Mouse (Mus musculus) C2C12 (cell line): ENCODE measurements around the gene Tph1. TPM values are rescaled to one million over a fixed set of nuclear protein-coding genes. Genes with fewer than 3 reads are reported as not detected.

Experiments used
- H3K27me3 ChIP-seq: one replicate; pipeline ENCODE4 v1.6.1; 2011; ENCODE audit not compliant: control insufficient read depth, insufficient read depth, insufficient read length
- H3K36me3 ChIP-seq: one replicate; pipeline ENCODE4 v1.6.1; 2011; ENCODE audit not compliant: control insufficient read depth, insufficient read depth
- H3K4me3 ChIP-seq: one replicate; pipeline ENCODE4 v1.5.1; 2011; ENCODE audit warnings: mild to moderate bottlenecking, control low read depth; ENCODE audit not compliant: poor library complexity, insufficient read depth, severe bottlenecking
- H3K79me2 ChIP-seq: one replicate; pipeline ENCODE4 v1.6.1; 2011; ENCODE audit not compliant: control insufficient read depth, insufficient read depth
- H3K79me3 ChIP-seq: one replicate; pipeline ENCODE4 v1.6.1; 2011; ENCODE audit warnings: low read depth, control low read depth
- H3ac ChIP-seq: one replicate; pipeline ENCODE3; 2011; ENCODE audit warnings: low read depth; ENCODE audit not compliant: control insufficient read depth, insufficient read length
- CEBPB ChIP-seq: IDR thresholded peaks from one replicate; pipeline ENCODE4 v1.6.1; 2011; ENCODE audit warnings: low read depth, mild to moderate bottlenecking, control low read depth, moderate library complexity
- CTCF ChIP-seq: IDR thresholded peaks from one replicate; pipeline ENCODE4 v1.5.1; 2011; ENCODE audit not compliant: control insufficient read depth, insufficient read depth, insufficient read length
- FOSL1 ChIP-seq: IDR thresholded peaks from one replicate; pipeline ENCODE4 v1.8.0; 2011; ENCODE audit warnings: mild to moderate bottlenecking, low read length; ENCODE audit not compliant: poor library complexity, insufficient read depth, severe bottlenecking
- MAX ChIP-seq: IDR thresholded peaks from one replicate; pipeline ENCODE4 v1.6.1; 2011; ENCODE audit warnings: mild to moderate bottlenecking, control low read depth
- MYOD1 ChIP-seq: IDR thresholded peaks from one replicate; pipeline ENCODE4 v1.6.1; 2011; ENCODE audit warnings: low read depth; ENCODE audit not compliant: control insufficient read depth, insufficient read length
- MYOG ChIP-seq: IDR thresholded peaks from one replicate; pipeline ENCODE4 v1.6.1; 2011; ENCODE audit not compliant: control insufficient read depth, insufficient read length; ENCODE audit errors: extremely low read depth
- USF1 ChIP-seq: IDR thresholded peaks from one replicate; pipeline ENCODE4 v1.6.1; 2011; ENCODE audit warnings: low read depth, mild to moderate bottlenecking, control low read depth, moderate library complexity
- polyA plus RNA-seq: library from polyadenylated mRNA; unstranded; fragments of >200 nt; fragmentation: generic; extraction: Trizol; gene quantifications from one replicate; pipeline ENCODE4 v1.2.1, GENCODE M21; 2012; ENCODE audit warnings: missing spikeins

The Tph1 gene
- polyA plus RNA-seq, 1 experiment = 0.18 TPM

DNA sequence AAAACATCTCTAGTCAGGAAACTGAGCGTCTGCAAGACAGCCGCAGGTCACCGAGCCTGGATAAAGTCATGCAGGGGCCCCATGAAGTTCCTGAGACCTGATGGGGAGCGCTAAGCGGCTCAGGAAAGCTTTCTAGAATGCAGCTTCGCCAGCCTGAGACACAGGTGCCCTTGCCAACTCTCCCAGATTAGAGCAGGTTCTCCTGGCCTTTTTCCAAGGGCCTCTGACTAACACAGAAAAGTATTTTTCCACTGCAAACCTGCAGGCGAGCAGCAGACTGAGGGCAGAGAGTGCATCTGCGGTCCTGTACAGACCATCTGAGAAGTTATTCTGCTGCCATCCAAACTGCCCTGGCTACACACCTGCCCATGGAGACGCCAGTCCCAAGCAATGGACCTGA is 60.4 kb downstream of the Tph1 start:
- Histone ChIP-seq H3K4me3 (no peak overlapping the region), H3K36me3 (no peaks in the 10 kb centered on the region), H3K27me3 (no peaks in the 10 kb centered on the region), H3K79me3 (no peaks in the 10 kb centered on the region), H3ac (no peak overlapping the region), H3K79me2 (no peaks in the 10 kb centered on the region)
- no peak for TF ChIP-seq FOSL1
- no peak for TF ChIP-seq MYOG
- TF ChIP-seq USF1 = no peak
- TF ChIP-seq CTCF = no peak
- no peak for TF ChIP-seq MYOD1
- TF ChIP-seq CEBPB = no peak
- no peak for TF ChIP-seq MAX

- Histone ChIP-seq H3K4me3 (no peak overlapping the region), H3K36me3 (no peaks in the 10 kb centered on the region), H3K27me3 (no peaks in the 10 kb centered on the region), H3ac (no peak overlapping the region), H3K79me2 (no peaks in the 10 kb centered on the region), H3K79me3 (no peaks in the 10 kb centered on the region)
- no peak for TF ChIP-seq MYOG
- no peak for TF ChIP-seq MAX
- no peak for TF ChIP-seq USF1
- TF ChIP-seq CEBPB = no peak
- TF ChIP-seq FOSL1 = no peak
- no peak for TF ChIP-seq CTCF
- TF ChIP-seq MYOD1 = no peak
Observed at GRCm38 (mm10) chr7:46609317-46609716, 63.0 kb downstream of the Tph1 start.

DNA sequence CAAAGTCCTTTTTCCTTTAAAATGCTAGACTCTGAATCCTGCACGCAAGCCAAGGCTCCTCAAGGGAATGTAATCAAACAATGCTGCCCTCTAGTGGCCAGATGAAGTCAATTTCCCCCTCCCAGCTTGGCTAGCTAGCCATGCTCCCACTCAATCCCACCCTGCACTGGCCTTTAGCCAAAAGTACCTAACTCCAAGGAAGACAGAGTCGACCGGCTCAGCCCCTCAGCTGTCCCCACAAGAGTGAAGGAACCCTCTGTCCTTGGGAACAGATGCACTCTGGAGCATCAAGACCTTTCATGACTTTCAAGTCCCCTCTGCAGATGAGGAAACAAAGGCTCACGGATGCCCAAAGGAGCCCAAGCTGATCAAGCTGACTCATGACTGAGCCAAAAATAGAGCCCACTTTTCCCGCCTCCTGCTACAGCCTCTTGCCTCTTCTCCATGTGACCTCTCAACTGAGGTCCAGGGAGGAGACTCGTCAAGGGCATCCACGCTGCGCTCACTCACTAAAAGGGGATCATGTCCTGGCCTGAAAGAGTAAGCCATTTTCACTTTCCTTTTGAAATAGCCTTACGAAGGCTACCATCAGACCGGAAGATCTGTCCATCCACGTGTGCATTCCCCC is 64.8 kb downstream of the Tph1 start:
- peak; percentile 74 for TF ChIP-seq CTCF
- no peak for TF ChIP-seq FOSL1
- no peak for TF ChIP-seq USF1
- no peaks in the 10 kb centered on the region for H3K79me2 ChIP-seq
- H3K27me3 ChIP-seq = no peaks in the 10 kb centered on the region
- H3K4me3 ChIP-seq = no peak overlapping the region
- H3K79me3 ChIP-seq = no peaks in the 10 kb centered on the region
- no peaks in the 10 kb centered on the region for H3K36me3 ChIP-seq
- H3ac ChIP-seq = no peak overlapping the region

DNA sequence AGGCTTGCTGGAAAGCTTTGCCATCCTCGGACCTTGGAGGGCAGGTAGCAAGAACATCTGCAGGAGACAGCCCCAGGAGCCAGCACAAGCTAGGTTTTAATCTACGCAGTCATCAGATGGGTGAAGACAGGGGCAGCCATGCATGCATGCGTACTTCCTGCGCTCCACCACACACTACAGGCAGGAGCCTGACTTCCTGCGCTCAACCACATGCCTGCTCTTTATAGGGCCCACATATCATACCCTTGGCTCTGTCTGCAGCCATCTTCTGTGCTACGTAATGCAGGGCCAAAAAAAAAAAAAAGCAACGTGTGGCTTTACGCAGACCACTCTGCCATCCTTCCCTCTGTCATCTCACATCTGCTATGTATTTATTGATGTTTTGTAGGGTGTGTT is 65.3 kb downstream of the Tph1 start:
- Histone ChIP-seq H3K79me3 (no peaks in the 10 kb centered on the region), H3K36me3 (no peaks in the 10 kb centered on the region), H3K27me3 (no peaks in the 10 kb centered on the region), H3K79me2 (no peaks in the 10 kb centered on the region), H3K4me3 (no peak overlapping the region), H3ac (no peak overlapping the region)
- TF ChIP-seq CTCF (no peak), FOSL1 (no peak), MAX (no peak), USF1 (no peak), MYOG (no peak), MYOD1 (no peak), CEBPB (no peak)

- Histone ChIP-seq H3K79me2 (no peaks in the 10 kb centered on the region), H3K36me3 (no peaks in the 10 kb centered on the region), H3K4me3 (no peak overlapping the region), H3K27me3 (no peaks in the 10 kb centered on the region), H3K79me3 (no peaks in the 10 kb centered on the region), H3ac (no peak overlapping the region)
- TF ChIP-seq USF1 (no peak), CTCF (peak; percentile 98)
Observed at GRCm38 (mm10) chr7:46606391-46607030, 65.8 kb downstream of the Tph1 start.

- TF ChIP-seq CTCF (no peak), USF1 (no peak), MYOD1 (no peak), MYOG (no peak), CEBPB (no peak), MAX (no peak), FOSL1 (no peak)
- H3ac ChIP-seq = no peak overlapping the region
- no peaks in the 10 kb centered on the region for H3K27me3 ChIP-seq
- H3K79me2 ChIP-seq = no peaks in the 10 kb centered on the region
- no peaks in the 10 kb centered on the region for H3K36me3 ChIP-seq
- no peaks in the 10 kb centered on the region for H3K79me3 ChIP-seq
- H3K4me3 ChIP-seq = no peak overlapping the region
Observed at GRCm38 (mm10) chr7:46603051-46603450, 69.3 kb downstream of the Tph1 start.

GRCm38 (mm10) chr7:46602079-46602478 is 70.3 kb downstream of the Tph1 start:
- Histone ChIP-seq H3K27me3 (no peaks in the 10 kb centered on the region), H3K79me2 (no peaks in the 10 kb centered on the region)
- TF ChIP-seq USF1 (no peak), MYOG (no peak), MYOD1 (no peak), FOSL1 (no peak), CEBPB (no peak), MAX (no peak), CTCF (no peak)

More at GRCm38 (mm10) chr7:46602079-46602478, 70.3 kb downstream of the Tph1 start:
- no peak overlapping the region for H3ac ChIP-seq
- no peak overlapping the region for H3K4me3 ChIP-seq
- no peaks in the 10 kb centered on the region for H3K36me3 ChIP-seq
- no peaks in the 10 kb centered on the region for H3K79me3 ChIP-seq
